Mouse (Mus musculus): ENCODE results near the gene Zfp512. TPM values are rescaled to one million over a fixed set of nuclear protein-coding genes. Genes with fewer than 3 reads are reported as not detected.
"Not testable (repeated sequence)": the region's sequence is repeated elsewhere in the genome, so short reads cannot be mapped to it uniquely, and the experiment has no call there.

Gene Zfp512
- polyA plus RNA-seq, 1 experiment from 2014 or later = 34.4 TPM

DNA sequence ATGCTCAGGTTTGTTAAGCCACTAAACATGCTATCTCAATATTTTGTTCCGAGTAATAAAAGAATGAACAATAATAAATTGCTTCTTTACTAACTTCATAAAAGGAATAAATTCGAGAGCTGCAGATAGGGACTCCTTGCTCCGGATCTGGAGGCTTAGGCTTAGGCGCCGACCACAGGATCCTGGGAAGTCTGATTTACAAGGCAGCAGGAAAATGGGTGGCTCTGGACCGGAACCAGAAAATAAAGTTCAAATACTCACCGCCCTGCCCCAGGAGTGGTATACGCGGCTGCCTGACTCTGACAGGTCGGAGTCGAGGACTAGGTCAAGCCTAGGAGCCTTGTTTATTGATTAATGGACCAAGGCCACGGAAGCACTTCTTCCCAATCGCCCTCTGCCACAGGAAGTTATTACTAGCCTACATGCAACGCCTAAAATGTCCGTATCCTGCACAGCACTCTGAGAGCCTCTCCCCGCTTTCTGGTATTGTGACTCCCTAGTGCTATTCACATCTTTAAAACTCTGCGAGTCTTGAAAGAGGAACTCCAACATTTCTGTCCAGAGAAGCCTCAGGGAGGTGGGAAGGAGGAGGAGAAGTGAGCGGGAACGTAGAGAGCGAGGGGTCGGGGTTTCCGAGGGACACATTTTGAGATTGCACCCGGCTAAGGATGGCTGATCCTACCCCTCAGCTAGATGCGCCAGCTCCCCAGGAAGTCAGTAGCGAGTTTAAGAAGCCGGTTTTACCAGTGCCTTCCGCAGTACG lies 74.3 kb downstream of the Zfp512 start, which contains the start of gene Slc4a1ap:
Gene Slc4a1ap (plus strand): TSS at position 642 of the 763 bp plus-strand sequence.
- peak within 1 kb of the TSS; percentile 99 for H3K4me2 ChIP-seq
- peaks cover 16% of the 10 kb centered on the region for H3K36me3 ChIP-seq (ENCODE audit: control insufficient read depth, insufficient read depth, low read length)
- peaks cover 10% of the 10 kb centered on the region; the same call in 1 of the 2 replicates for H3K4me1 ChIP-seq (ENCODE audit: control insufficient read depth, insufficient read depth, low read length)
- peak; percentile 68 for ATAC-seq (replicated peaks; ENCODE audit: insufficient number of reproducible peaks, low FRiP score, low TSS enrichment)
- WGBS (ENCODE audit: insufficient replicate concordance) = under 1% methylated on average over 28 of the region's 28 CpGs
- H3K27ac ChIP-seq (ENCODE audit: low read depth, low read length) = peak within 1 kb of the TSS; percentile 74
- H3K27me3 ChIP-seq (ENCODE audit: control insufficient read depth, insufficient read depth, low read length) = no peaks in the 10 kb centered on the region
- H3K9ac ChIP-seq (ENCODE audit: low read depth, low read length) = peak within 1 kb of the TSS; percentile 91
- no peaks in the 10 kb centered on the region for H3K9me3 ChIP-seq (replicated peaks; ENCODE audit: control insufficient read depth, low read length)
- H3K4me3 ChIP-seq (ENCODE audit: low read depth, low read length) = peak within 1 kb of the TSS; percentile 99

DNA sequence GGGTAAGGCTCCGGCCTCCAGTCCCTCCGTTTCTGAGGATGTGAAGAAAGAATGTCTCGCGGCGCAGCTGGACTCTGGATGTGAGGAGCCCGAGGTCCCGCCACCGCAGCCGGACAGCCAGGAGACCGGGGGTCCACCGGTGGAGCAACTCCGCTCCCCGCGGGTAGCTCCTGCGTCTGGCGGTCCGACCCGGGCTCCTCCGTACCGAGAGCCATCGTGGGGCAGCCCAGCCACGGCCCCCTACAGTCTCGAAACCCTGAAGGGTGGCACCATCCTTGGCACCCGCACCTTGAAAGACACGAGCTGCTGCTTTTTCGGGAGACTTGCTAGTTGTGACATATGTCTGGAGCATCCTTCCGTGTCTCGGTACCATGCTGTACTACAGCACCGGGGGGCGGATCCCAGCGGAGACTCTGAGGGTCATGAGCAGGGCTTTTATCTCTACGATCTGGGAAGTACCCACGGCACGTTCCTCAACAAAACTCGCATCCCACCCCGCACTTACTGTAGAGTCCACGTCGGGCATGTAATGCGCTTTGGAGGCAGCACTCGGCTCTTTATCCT lies 75.0 kb downstream of the Zfp512 start:
- Histone ChIP-seq H3K27me3 (ENCODE audit: control insufficient read depth, insufficient read depth, low read length) (no peaks in the 10 kb centered on the region), H3K9me3 (replicated peaks; ENCODE audit: control insufficient read depth, low read length) (no peaks in the 10 kb centered on the region), H3K36me3 (ENCODE audit: control insufficient read depth, insufficient read depth, low read length) (peaks cover 17% of the 10 kb centered on the region), H3K4me1 (ENCODE audit: control insufficient read depth, insufficient read depth, low read length) (peaks cover 10% of the 10 kb centered on the region; the same call in 1 of the 2 replicates), H3K4me3 (ENCODE audit: low read depth, low read length) (peak overlapping the region; percentile 99), H3K27ac (ENCODE audit: low read depth, low read length) (no peak overlapping the region; the same call in 1 of the 2 replicates), H3K4me2 (peak overlapping the region; percentile 99), H3K9ac (ENCODE audit: low read depth, low read length) (peak overlapping the region; percentile 91)
- 3% methylated on average over 40 of the region's 40 CpGs for WGBS (ENCODE audit: insufficient replicate concordance)
- ATAC-seq (replicated peaks; ENCODE audit: insufficient number of reproducible peaks, low FRiP score, low TSS enrichment) = 0 out of 2 replicates have a peak, but pooled peaks have one; percentile 31

DNA sequence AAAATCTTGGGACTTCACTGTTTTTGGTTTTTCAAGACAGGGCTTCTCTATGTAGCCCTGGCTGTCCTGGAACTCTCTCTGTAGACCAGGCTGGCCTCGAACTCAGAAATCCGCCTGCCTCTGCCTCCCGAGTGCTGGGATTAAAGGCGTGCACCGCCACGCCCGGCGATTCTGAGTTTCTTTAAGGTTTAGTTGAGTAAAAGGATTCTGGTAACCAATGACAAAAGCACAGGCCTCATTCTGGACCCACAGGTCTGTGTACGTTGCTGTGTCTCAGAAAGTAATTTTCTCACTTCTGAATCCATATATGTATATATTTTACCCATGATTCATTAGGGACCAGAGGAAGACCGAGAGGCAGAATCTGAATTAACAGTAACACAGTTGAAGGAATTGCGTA lies 75.5 kb downstream of the Zfp512 start, which contains the start of gene Supt7l:
Gene Supt7l (minus strand): TSS at position 101 of the 400 bp plus-strand sequence.
- H3K4me3 ChIP-seq (ENCODE audit: low read depth, low read length) = peak within 1 kb of the TSS; percentile 99
- H3K9ac ChIP-seq (ENCODE audit: low read depth, low read length) = peak within 1 kb of the TSS; percentile 91
- peaks cover 13% of the 10 kb centered on the region for H3K36me3 ChIP-seq (ENCODE audit: control insufficient read depth, insufficient read depth, low read length)
- H3K4me2 ChIP-seq = peak within 1 kb of the TSS; percentile 99
- peak within 1 kb of the TSS; percentile 74 for H3K27ac ChIP-seq (ENCODE audit: low read depth, low read length)
- WGBS (ENCODE audit: insufficient replicate concordance) = 70% methylated on average over 11 of the region's 11 CpGs
- ATAC-seq (replicated peaks; ENCODE audit: insufficient number of reproducible peaks, low FRiP score, low TSS enrichment); H3K27me3 ChIP-seq (ENCODE audit: control insufficient read depth, insufficient read depth, low read length); H3K9me3 ChIP-seq (replicated peaks; ENCODE audit: control insufficient read depth, low read length): not testable (repeated sequence)
- peaks cover 10% of the 10 kb centered on the region; the same call in 1 of the 2 replicates for H3K4me1 ChIP-seq (ENCODE audit: control insufficient read depth, insufficient read depth, low read length)

DNA sequence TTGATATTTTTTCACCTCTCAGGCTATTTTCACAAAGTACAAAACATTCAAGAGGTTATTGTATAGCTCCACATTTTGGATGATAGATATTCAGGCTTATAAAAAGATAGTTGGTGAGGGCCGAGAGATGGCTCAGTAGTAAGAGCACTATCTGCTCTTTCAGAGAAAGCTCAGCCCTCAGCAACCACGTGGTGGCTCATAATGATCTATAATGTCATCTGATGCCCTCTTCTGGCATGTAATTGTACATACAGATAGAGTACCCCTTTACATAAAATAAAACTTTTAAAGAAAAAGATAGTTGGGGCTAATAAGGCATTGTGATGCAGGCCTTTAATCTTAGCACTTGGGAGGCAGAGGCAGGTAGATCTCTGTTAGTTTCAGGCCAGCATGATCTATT lies 76.3 kb downstream of the Zfp512 start:
- Histone ChIP-seq H3K36me3 (ENCODE audit: control insufficient read depth, insufficient read depth, low read length) (peaks cover 14% of the 10 kb centered on the region), H3K9ac (ENCODE audit: low read depth, low read length) (no peak overlapping the region)

More for the DNA sequence above, 76.3 kb downstream of the Zfp512 start:
- no peak overlapping the region for H3K4me2 ChIP-seq
- H3K4me3 ChIP-seq (ENCODE audit: low read depth, low read length) = no peak overlapping the region
- no peak for ATAC-seq (replicated peaks; ENCODE audit: insufficient number of reproducible peaks, low FRiP score, low TSS enrichment)
- peaks cover 10% of the 10 kb centered on the region; the same call in 1 of the 2 replicates for H3K4me1 ChIP-seq (ENCODE audit: control insufficient read depth, insufficient read depth, low read length)
- 60% methylated on average over 2 of the region's 2 CpGs for WGBS (ENCODE audit: insufficient replicate concordance)
- no peaks in the 10 kb centered on the region for H3K27me3 ChIP-seq (ENCODE audit: control insufficient read depth, insufficient read depth, low read length)
- H3K9me3 ChIP-seq (replicated peaks; ENCODE audit: control insufficient read depth, low read length) = no peaks in the 10 kb centered on the region
- no peak overlapping the region for H3K27ac ChIP-seq (ENCODE audit: low read depth, low read length)

Other genes with a start within 250 kb of the Zfp512 start
- gene Ppm1g, start 231.7 kb upstream of the Zfp512 start, polyA plus RNA-seq (2014; fragmentation: Nextera tagmentation; extraction: Ambion mirVana) = 103 and 116 TPM in 2 replicates
- gene Nrbp1, start 211.6 kb upstream of the Zfp512 start, polyA plus RNA-seq (2014; fragmentation: Nextera tagmentation; extraction: Ambion mirVana) = 124 and 141 TPM in 2 replicates
- gene Gm9970, start 211.2 kb upstream of the Zfp512 start, polyA plus RNA-seq (2014; fragmentation: Nextera tagmentation; extraction: Ambion mirVana) = 0.53 and 0.59 TPM in 2 replicates
- gene Krtcap3, start 200.7 kb upstream of the Zfp512 start, polyA plus RNA-seq (2014; fragmentation: Nextera tagmentation; extraction: Ambion mirVana) = 7.1 and 7.7 TPM in 2 replicates
- 22.7 and 30.7 TPM in 2 replicates for gene Ift172, start 161.3 kb upstream of the Zfp512 start, polyA plus RNA-seq (2014; fragmentation: Nextera tagmentation; extraction: Ambion mirVana)
- gene Fndc4, start 156.4 kb upstream of the Zfp512 start, polyA plus RNA-seq (2014; fragmentation: Nextera tagmentation; extraction: Ambion mirVana) = 22.3 and 28.5 TPM in 2 replicates
- 0.51 and 0.60 TPM in 2 replicates for gene Gckr, start 155.0 kb upstream of the Zfp512 start, polyA plus RNA-seq (2014; fragmentation: Nextera tagmentation; extraction: Ambion mirVana)
- gene 4930548H24Rik, start 33.3 kb downstream of the Zfp512 start, polyA plus RNA-seq (2014; fragmentation: Nextera tagmentation; extraction: Ambion mirVana) = 0.08 TPM in 1 of 2 replicates, not detected in the other
- 52.0 and 52.7 TPM in 2 replicates for gene Gpn1, start 42.3 kb downstream of the Zfp512 start, polyA plus RNA-seq (2014; fragmentation: Nextera tagmentation; extraction: Ambion mirVana)
- 22.5 and 25.2 TPM in 2 replicates for gene Slc4a1ap, start 74.6 kb downstream of the Zfp512 start, polyA plus RNA-seq (2014; fragmentation: Nextera tagmentation; extraction: Ambion mirVana)
- gene Supt7l, start 75.4 kb downstream of the Zfp512 start, polyA plus RNA-seq (2014; fragmentation: Nextera tagmentation; extraction: Ambion mirVana) = 17.0 and 17.1 TPM in 2 replicates
- 323 and 328 TPM in 2 replicates for gene Mrpl33, start 144.5 kb downstream of the Zfp512 start, polyA plus RNA-seq (2014; fragmentation: Nextera tagmentation; extraction: Ambion mirVana)
- 4.9 and 7.7 TPM in 2 replicates for gene Rbks, start 245.2 kb downstream of the Zfp512 start, polyA plus RNA-seq (2014; fragmentation: Nextera tagmentation; extraction: Ambion mirVana)
- 42.9 and 57.8 TPM in 2 replicates for gene Babam2, start 245.3 kb downstream of the Zfp512 start, polyA plus RNA-seq (2014; fragmentation: Nextera tagmentation; extraction: Ambion mirVana)